ENCODE assay signal across 24 mouse cellular contexts in the genomic region with DNA sequence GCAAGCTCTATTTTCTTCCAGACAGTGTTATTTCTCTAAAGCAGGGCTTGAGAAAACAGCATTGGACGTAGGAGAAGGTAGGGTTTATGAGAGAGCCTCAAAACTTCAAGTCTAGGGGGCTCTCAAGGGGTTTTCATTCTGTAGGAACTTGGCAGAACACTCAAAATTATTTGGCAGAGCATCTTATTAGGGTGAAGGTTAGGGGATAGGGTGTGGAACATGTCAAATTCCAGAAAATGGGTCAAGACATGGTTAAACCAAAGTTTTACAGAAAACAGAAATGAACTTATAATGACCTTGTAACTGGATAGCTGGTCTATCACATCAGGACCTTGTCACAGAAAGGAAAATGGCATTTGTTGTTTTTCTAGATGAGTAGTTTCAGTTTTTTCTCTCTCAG.
DNase-seq lines count a peak whose midpoint lies in the region; ATAC-seq and TF ChIP-seq lines count a peak whose summit lies in the region.
"Had no signal": no experiment of that assay in that cellular context is flagged by ENCODE, and none has a peak within 500 bp of the region (broad histone marks: within the 10 kb centered on the region; RNA-seq: fewer than 3 reads in every experiment).

No protein-coding gene starts in this region.

- H3K36me3 ChIP-seq in kidney, adult 2 months (ENCODE audit: control insufficient read depth, insufficient read depth, low read length): peaks cover 19% of the 10 kb centered on the region
- peaks cover 76% of the 10 kb centered on the region for H3K36me3 ChIP-seq in lung, embryonic 14.5 days (ENCODE audit: insufficient read depth)
- H3K36me3 ChIP-seq in stomach, postnatal 0 days (ENCODE audit: control insufficient read depth, insufficient read depth, low read length): peaks cover 24% of the 10 kb centered on the region; the same call in 1 of the 2 replicates

- H3K27me3 ChIP-seq in kidney, adult 2 months (replicated peaks; ENCODE audit: control insufficient read depth, insufficient read depth, low read length): no peaks in the 10 kb centered on the region
- H3K27me3 ChIP-seq in lung, embryonic 14.5 days (ENCODE audit: insufficient read depth, low read length): no peaks in the 10 kb centered on the region
- H3K27me3 ChIP-seq in stomach, postnatal 0 days (ENCODE audit: control insufficient read depth, insufficient read depth, low read length): no peaks in the 10 kb centered on the region
- H3K27me3 ChIP-seq: forebrain, embryonic 13.5 days; liver, embryonic 15.5 days; lung, embryonic 15.5 days had no signal

- TF ChIP-seq CTCF in gastrocnemius, adult 2 months (IDR thresholded peaks at IDR 0.05): no peak
- TF ChIP-seq CTCF in kidney, adult 2 months (conservative IDR thresholded peaks at IDR 0.05; ENCODE audit: insufficient read depth, insufficient read length, low read depth, low read length): no peak
- TF ChIP-seq CTCF in lung, embryonic 14.5 days (IDR thresholded peaks at IDR 0.05; ENCODE audit: low read depth): no peak
- no peak for TF ChIP-seq CTCF in stomach, postnatal 0 days (IDR thresholded peaks at IDR 0.05; ENCODE audit: low read depth)

- H3K9ac ChIP-seq in lung, embryonic 14.5 days: no peak overlapping the region
- no peak overlapping the region for H3K9ac ChIP-seq in stomach, postnatal 0 days (ENCODE audit: low read length)
- H3K9ac ChIP-seq: forebrain, embryonic 13.5 days; hindbrain, embryonic 14.5 days; liver, embryonic 15.5 days; lung, embryonic 15.5 days had no signal

- H3K4me3 ChIP-seq in gastrocnemius, adult 2 months: no peak overlapping the region
- H3K4me3 ChIP-seq in kidney, adult 2 months (ENCODE audit: insufficient read depth, low read depth, low read length): no peak overlapping the region
- H3K4me3 ChIP-seq in lung, embryonic 14.5 days (ENCODE audit: low read depth, low read length): no peak overlapping the region
- H3K4me3 ChIP-seq in stomach, postnatal 0 days (ENCODE audit: low read depth, low read length): no peak overlapping the region
- H3K4me3 ChIP-seq: forebrain, embryonic 13.5 days; heart, embryonic 10.5 days; liver, embryonic 15.5 days; lung, embryonic 15.5 days had no signal

- intact Hi-C loops in gastrocnemius, adult 2 months (cut with DNase I): no loop called here

- no peak for TF ChIP-seq EP300 in stomach, postnatal 0 days (optimal IDR thresholded peaks at IDR 0.05)

- no peak for TF ChIP-seq POLR2A in kidney, adult 2 months (IDR thresholded peaks at IDR 0.05; ENCODE audit: low read depth, low read length)

- H3K4me1 ChIP-seq in kidney, adult 2 months (ENCODE audit: control insufficient read depth, insufficient read depth, low read length): no peaks in the 10 kb centered on the region
- no peaks in the 10 kb centered on the region for H3K4me1 ChIP-seq in lung, embryonic 14.5 days (ENCODE audit: insufficient read depth)
- H3K4me1 ChIP-seq in stomach, postnatal 0 days (replicated peaks; ENCODE audit: control insufficient read depth, insufficient read depth): no peaks in the 10 kb centered on the region
- H3K4me1 ChIP-seq: forebrain, embryonic 13.5 days; liver, embryonic 15.5 days; lung, embryonic 15.5 days had no signal

- WGBS in kidney, adult 2 months: 76% methylated on average over 1 of the region's 1 CpGs
- WGBS in lung, embryonic 14.5 days: 53% methylated on average over 1 of the region's 1 CpGs
- 44% methylated on average over 1 of the region's 1 CpGs for WGBS in stomach, postnatal 0 days

- no peak for DNase-seq in gastrocnemius, adult 2 months
- no peak for DNase-seq in gastrocnemius, postnatal 4 days (ENCODE audit: low spot score in 2 of 2)
- DNase-seq in kidney, adult 2 months: peak; percentile 53
- no peak for DNase-seq in kidney, postnatal 14 days
- DNase-seq in lung, embryonic 14.5 days: no peak
- no peak for DNase-seq in lung, postnatal 4 days
- DNase-seq in stomach, postnatal 0 days (ENCODE audit: low spot score): no peak
- DNase-seq in Muller cell, postnatal 12 days (ENCODE audit: inconsistent ontology term): no peak
- DNase-seq: adrenal gland, postnatal 25 days; cerebellum, adult 18-20 months; cerebellum, postnatal 10 days; gastrocnemius, postnatal 36 days; kidney, adult 18-20 months; layer of hippocampus, adult 9-11 months; right cerebral cortex, postnatal 25 days; thymus, adult 2 months; thymus, postnatal 36 days had no signal

- H3K4me2 ChIP-seq in lung, embryonic 14.5 days: no peak overlapping the region
- no peak overlapping the region for H3K4me2 ChIP-seq in stomach, postnatal 0 days (replicated peaks; ENCODE audit: low read depth)
- H3K4me2 ChIP-seq: forebrain, embryonic 13.5 days; hindbrain, embryonic 14.5 days; liver, embryonic 15.5 days; lung, embryonic 15.5 days; midbrain, embryonic 11.5 days had no signal

- no peaks in the 10 kb centered on the region for H3K9me3 ChIP-seq in lung, embryonic 14.5 days (ENCODE audit: low read depth, low read length)
- H3K9me3 ChIP-seq in stomach, postnatal 0 days (ENCODE audit: control insufficient read depth, low read length): no peaks in the 10 kb centered on the region
- H3K9me3 ChIP-seq: forebrain, embryonic 13.5 days; heart, embryonic 10.5 days; liver, embryonic 15.5 days; lung, embryonic 15.5 days had no signal

- peak overlapping the region; percentile 70 for H3K27ac ChIP-seq in gastrocnemius, adult 2 months
- H3K27ac ChIP-seq in kidney, adult 2 months (ENCODE audit: insufficient read depth, low read depth, low read length): no peak overlapping the region
- H3K27ac ChIP-seq in lung, embryonic 14.5 days (ENCODE audit: low read depth): 0 out of 2 replicates have a peak overlapping the region, but pooled peaks have one; percentile 36
- 0 out of 2 replicates have a peak overlapping the region, but pooled peaks have one; percentile 45 for H3K27ac ChIP-seq in stomach, postnatal 0 days (replicated peaks)
- H3K27ac ChIP-seq: forebrain, embryonic 13.5 days; heart, embryonic 10.5 days; hindbrain, embryonic 14.5 days; liver, embryonic 15.5 days; lung, embryonic 15.5 days had no signal

- ATAC-seq in lung, embryonic 14.5 days (ENCODE audit: insufficient read depth): no peak
- ATAC-seq in stomach, postnatal 0 days (ENCODE audit: low FRiP score, low TSS enrichment): no peak
- ATAC-seq: forebrain, embryonic 13.5 days; midbrain, embryonic 16.5 days had no signal
